Mouse (Mus musculus) kidney, embryonic 14.5 days (tissue): ENCODE measurements at regions not wholly inside any gene's neighbourhood (a gene's known extent, or its start where the extent isn't known, plus 50 kb on each side); places are given as distances from the start of the nearest gene placed in this dataset.
A peak's percentile ranks its signal among the peaks of the same experiment; 100 is the strongest.

Source experiments
- ATAC-seq: fragments of 200-750 bp; cut with Nextera tagmentation; 2 replicates; pipeline ENCODE4 v1.8.0; 2017; ENCODE audit warnings: moderate number of reproducible peaks, mild to moderate bottlenecking, moderate TSS enrichment, moderate library complexity; ENCODE audit not compliant: low FRiP score, low TSS enrichment
- H3K27ac ChIP-seq: fragments of 300-500 bp; sonication (generic); 2 replicates; pipeline ENCODE4 v1.5.1; 2014; ENCODE audit warnings: low read depth, mild to moderate bottlenecking, low read length, moderate library complexity, mixed read lengths
- H3K27me3 ChIP-seq: fragments of 300-500 bp; sonication (generic); 2 replicates; pipeline ENCODE4 v1.6.1; 2014; ENCODE audit warnings: mild to moderate bottlenecking, low read length; ENCODE audit not compliant: control insufficient read depth, insufficient read depth
- H3K36me3 ChIP-seq: fragments of 300-500 bp; sonication (generic); 2 replicates; pipeline ENCODE4 v1.6.1; 2014; ENCODE audit warnings: low read length, mixed read lengths; ENCODE audit not compliant: control insufficient read depth, insufficient read depth
- H3K4me1 ChIP-seq: fragments of 300-500 bp; sonication (generic); 2 replicates; pipeline ENCODE4 v1.6.1; 2014; ENCODE audit warnings: low read length, mixed read lengths; ENCODE audit not compliant: control insufficient read depth, insufficient read depth
- H3K4me2 ChIP-seq: fragments of 300-500 bp; sonication (generic); replicated peaks from 2 replicates; pipeline ENCODE4 v1.6.1; 2014; ENCODE audit warnings: low read depth, mild to moderate bottlenecking, low read length
- H3K4me3 ChIP-seq: fragments of 300-500 bp; sonication (generic); 2 replicates; pipeline ENCODE4 v1.5.1; 2014; ENCODE audit warnings: mild to moderate bottlenecking, low read length
- H3K9ac ChIP-seq: fragments of 300-500 bp; sonication (generic); 2 replicates; pipeline ENCODE4 v1.6.1; 2014; ENCODE audit warnings: low read depth, mild to moderate bottlenecking, low read length, moderate library complexity
- H3K9me3 ChIP-seq: fragments of 300-500 bp; sonication (generic); 2 replicates; pipeline ENCODE4 v1.6.1; 2016; ENCODE audit warnings: low read length; ENCODE audit not compliant: control insufficient read depth
- WGBS: fragments of 180-500 bp; shearing (Covaris S2); extraction: QIAGEN DNeasy Blood & Tissue Kit; methylation state at CpG from one replicate; pipeline ENCODE4 v1.1.7; 2014; 5-methylcytosine and 5-hydroxymethylcytosine counted together

GRCm38 (mm10) chr10:23052480-23053378 is 232.8 kb upstream of the Tcf21 start:
- peak; percentile 91 for ATAC-seq

DNA sequence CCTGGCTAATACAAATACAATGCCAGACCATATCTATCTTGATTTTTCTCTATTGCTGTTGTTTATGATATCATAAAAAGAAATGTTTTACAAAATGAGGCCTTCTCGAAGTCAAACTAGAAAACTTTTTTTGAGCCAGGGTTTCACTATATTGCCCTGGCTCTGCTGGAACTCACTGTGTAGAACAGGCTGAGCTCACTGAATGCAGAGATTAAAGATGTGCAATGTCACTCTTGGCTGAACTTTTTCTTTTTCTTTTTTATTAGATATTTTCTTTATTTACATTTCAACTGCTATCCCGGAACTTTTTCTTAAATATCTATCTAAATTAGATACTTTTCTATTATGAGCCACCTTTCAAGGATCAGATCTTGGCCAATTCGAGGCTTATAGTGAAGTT is 224.5 kb upstream of the Tcf21 start:
- no peaks in the 10 kb centered on the region for H3K9me3 ChIP-seq
- no peaks in the 10 kb centered on the region for H3K4me1 ChIP-seq
- H3K9ac ChIP-seq = no peak overlapping the region
- H3K27me3 ChIP-seq = no peaks in the 10 kb centered on the region
- H3K36me3 ChIP-seq = no peaks in the 10 kb centered on the region
- no peak overlapping the region for H3K4me3 ChIP-seq
- no peak overlapping the region for H3K4me2 ChIP-seq
- no peak for ATAC-seq
- 86% methylated on average over 3 of the region's 3 CpGs for WGBS
- no peak overlapping the region for H3K27ac ChIP-seq

More at GRCm38 (mm10) chr10:23052480-23053378, 232.8 kb upstream of the Tcf21 start:
- peak overlapping the region; percentile 74; the same call in 1 of the 2 replicates for H3K27ac ChIP-seq
- no peak overlapping the region for H3K9ac ChIP-seq
- H3K36me3 ChIP-seq = no peaks in the 10 kb centered on the region
- WGBS = 45% methylated on average over 11 of the region's 11 CpGs
- no peak overlapping the region for H3K4me2 ChIP-seq
- no peaks in the 10 kb centered on the region for H3K9me3 ChIP-seq
- no peak overlapping the region for H3K4me3 ChIP-seq
- H3K4me1 ChIP-seq = peaks cover 3% of the 10 kb centered on the region; the same call in 1 of the 2 replicates
- H3K27me3 ChIP-seq = no peaks in the 10 kb centered on the region

GRCm38 (mm10) chr10:23031491-23032126 is 211.6 kb upstream of the Tcf21 start:
- Histone ChIP-seq H3K4me2 (no peak overlapping the region), H3K9me3 (no peaks in the 10 kb centered on the region), H3K27ac (no peak overlapping the region), H3K4me3 (no peak overlapping the region), H3K27me3 (no peaks in the 10 kb centered on the region), H3K9ac (no peak overlapping the region), H3K4me1 (no peaks in the 10 kb centered on the region), H3K36me3 (no peaks in the 10 kb centered on the region)
- no peak for ATAC-seq
- WGBS = 81% methylated on average over 4 of the region's 4 CpGs

DNA sequence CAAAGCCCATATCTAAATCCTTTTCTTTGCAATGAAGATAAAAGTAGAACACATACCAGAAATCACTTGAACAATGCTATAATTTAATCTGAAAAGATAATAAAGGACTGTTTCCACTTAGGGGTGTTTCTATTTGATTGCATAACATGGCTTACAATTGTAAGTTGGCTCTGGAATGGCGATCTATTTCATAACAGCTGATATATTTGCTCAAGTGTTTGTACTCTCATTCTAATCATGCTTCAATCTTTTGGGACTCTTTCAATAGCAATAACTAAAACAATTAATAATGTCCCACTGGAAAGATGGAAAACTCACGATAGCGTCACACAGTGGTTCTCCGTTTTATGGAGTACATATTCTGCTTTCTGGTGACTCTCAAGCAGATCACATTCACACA is 208.0 kb upstream of the Tcf21 start:
- H3K4me2 ChIP-seq = no peak overlapping the region
- no peak for ATAC-seq
- H3K4me3 ChIP-seq = no peak overlapping the region
- no peak overlapping the region for H3K9ac ChIP-seq
- no peaks in the 10 kb centered on the region for H3K4me1 ChIP-seq
- WGBS = 86% methylated on average over 4 of the region's 4 CpGs
- no peaks in the 10 kb centered on the region for H3K27me3 ChIP-seq
- no peaks in the 10 kb centered on the region for H3K9me3 ChIP-seq
- H3K36me3 ChIP-seq = no peaks in the 10 kb centered on the region
- no peak overlapping the region for H3K27ac ChIP-seq

DNA sequence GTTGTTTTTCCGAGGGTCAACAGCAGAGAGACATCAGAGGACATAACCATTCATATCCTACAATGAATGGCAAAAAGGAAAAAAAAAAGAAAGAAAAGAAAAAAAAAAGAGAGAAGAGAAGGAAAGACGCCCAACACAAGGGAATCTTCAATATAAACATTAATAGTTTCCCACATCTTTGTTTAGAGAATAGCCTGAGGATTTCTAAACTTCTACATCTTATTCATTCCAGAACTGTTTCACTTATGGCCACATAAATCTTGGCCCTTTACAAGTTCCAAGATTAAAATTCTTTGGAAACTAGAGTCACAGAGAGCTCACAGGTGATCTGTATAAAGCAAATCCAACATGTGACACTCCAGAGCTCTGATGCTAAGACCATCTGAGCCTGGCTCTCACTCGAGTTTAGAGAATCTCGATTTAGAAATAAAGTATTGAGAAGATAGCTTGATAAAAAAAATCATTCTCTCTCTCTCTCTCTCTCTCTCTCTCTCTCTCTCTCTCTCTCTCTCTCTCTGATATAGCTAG is 197.2 kb upstream of the Tcf21 start:
- H3K27ac ChIP-seq = no peak overlapping the region
- peaks cover 3% of the 10 kb centered on the region; the same call in 1 of the 2 replicates for H3K4me1 ChIP-seq
- no peak overlapping the region for H3K9ac ChIP-seq
- H3K27me3 ChIP-seq = no peaks in the 10 kb centered on the region
- ATAC-seq = no peak
- H3K9me3 ChIP-seq = no peaks in the 10 kb centered on the region
- no peak overlapping the region for H3K4me3 ChIP-seq
- 63% methylated on average over 4 of the region's 4 CpGs for WGBS
- H3K36me3 ChIP-seq = no peaks in the 10 kb centered on the region
- no peak overlapping the region for H3K4me2 ChIP-seq

GRCm38 (mm10) chr10:23015935-23016694 is 196.1 kb upstream of the Tcf21 start:
- ATAC-seq = no peak
- Histone ChIP-seq H3K4me1 (peaks cover 3% of the 10 kb centered on the region; the same call in 1 of the 2 replicates), H3K27me3 (no peaks in the 10 kb centered on the region), H3K27ac (peak overlapping the region; percentile 32; the same call in 1 of the 2 replicates), H3K4me2 (no peak overlapping the region), H3K4me3 (no peak overlapping the region), H3K9ac (no peak overlapping the region), H3K36me3 (no peaks in the 10 kb centered on the region), H3K9me3 (no peaks in the 10 kb centered on the region)
- 45% methylated on average over 3 of the region's 3 CpGs for whole genome bisulfite sequencing

DNA sequence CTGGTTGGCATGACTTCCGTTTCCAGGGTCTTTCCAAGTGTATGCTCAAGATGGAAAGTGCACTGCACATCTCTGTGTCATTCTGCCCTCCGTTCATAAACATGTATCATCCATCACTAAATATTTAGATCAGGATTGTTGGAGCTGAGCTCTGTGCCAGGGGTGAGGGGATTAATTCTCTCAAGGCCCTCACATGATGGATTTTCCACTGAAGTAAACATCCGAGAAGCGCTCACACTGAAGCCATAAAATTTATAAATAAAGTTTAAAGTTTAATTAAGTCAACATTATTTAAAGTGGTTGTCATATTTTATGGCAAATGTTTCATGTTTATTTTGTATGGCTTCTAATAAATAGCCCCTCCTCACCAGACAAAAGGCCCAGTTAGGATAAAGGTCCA is 190.7 kb upstream of the Tcf21 start:
- H3K9ac ChIP-seq = no peak overlapping the region
- H3K27ac ChIP-seq = peak overlapping the region; percentile 30; the same call in 1 of the 2 replicates
- no peak overlapping the region for H3K4me3 ChIP-seq
- peak; percentile 64; the same call in 1 of the 2 replicates for ATAC-seq
- no peaks in the 10 kb centered on the region for H3K9me3 ChIP-seq
- no peaks in the 10 kb centered on the region for H3K27me3 ChIP-seq
- H3K36me3 ChIP-seq = no peaks in the 10 kb centered on the region
- no peak overlapping the region for H3K4me2 ChIP-seq
- 65% methylated on average over 4 of the region's 4 CpGs for WGBS
- H3K4me1 ChIP-seq = no peaks in the 10 kb centered on the region; the same call in 1 of the 2 replicates

GRCm38 (mm10) chr10:23010201-23010600 is 190.2 kb upstream of the Tcf21 start:
- WGBS = 43% methylated on average over 2 of the region's 2 CpGs
- Histone ChIP-seq H3K4me3 (no peak overlapping the region), H3K36me3 (no peaks in the 10 kb centered on the region), H3K27me3 (no peaks in the 10 kb centered on the region), H3K9ac (no peak overlapping the region), H3K27ac (peak overlapping the region; percentile 30; the same call in 1 of the 2 replicates), H3K4me2 (no peak overlapping the region), H3K9me3 (no peaks in the 10 kb centered on the region), H3K4me1 (no peaks in the 10 kb centered on the region)
- 0 out of 2 replicates have a peak, but pooled peaks have one; percentile 57 for ATAC-seq
